Mouse (Mus musculus) urinary bladder, postnatal 36 days (tissue): ENCODE data around the gene Sema4f.

Experiments used
- DNase-seq, 2 experiments: peaks; one replicate each; pipeline ENCODE4 v3.0.0; 2022; ENCODE audit warnings: low spot score in 2 of 2, mixed read lengths in 1 of 2

Gene Sema4f

GRCm38 (mm10) chr6:82871632-82872331 is 67.8 kb downstream of the Sema4f start:
- DNase-seq, result peak in 1 of 2 experiments; percentile 35

- no peak for DNase-seq
These were observed 71.1 kb downstream of the Sema4f start for GRCm38 (mm10) chr6:82868476-82868875.

GRCm38 (mm10) chr6:82863380-82863874 is 76.1 kb downstream of the Sema4f start:
- peak; percentile 52 to 77 for DNase-seq

GRCm38 (mm10) chr6:82862475-82862874 is 77.1 kb downstream of the Sema4f start:
- DNase-seq, result no peak

- no peak for DNase-seq
These were observed 77.5 kb downstream of the Sema4f start for GRCm38 (mm10) chr6:82862042-82862441.
